Mouse (Mus musculus): ENCODE measurements around the gene Galk1.

Galk1 gene

GRCm38 (mm10) chr11:115982472-115982871 is 30.0 kb downstream of the Galk1 start:
- ATAC-seq (ENCODE audit: low TSS enrichment), result no peak

DNA sequence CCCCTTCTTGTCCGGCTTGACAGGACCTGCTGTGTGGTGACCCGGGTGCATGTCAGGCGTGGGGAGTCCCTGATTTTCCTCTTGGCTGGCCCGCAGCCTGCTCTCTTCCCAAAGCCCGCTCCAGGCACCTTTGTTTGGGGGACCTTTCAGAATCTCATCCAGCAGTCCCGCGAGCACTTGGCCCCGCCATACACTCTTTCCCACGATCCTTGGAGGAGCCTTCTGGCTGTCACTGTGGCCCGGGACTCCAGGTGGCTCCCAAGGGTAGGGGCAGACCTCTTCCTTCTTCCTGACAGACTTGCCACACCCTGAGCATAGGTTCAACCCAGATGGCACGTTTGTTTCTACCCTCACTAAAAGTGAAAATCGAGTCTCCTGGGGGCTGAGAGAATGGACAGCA is 37.0 kb downstream of the Galk1 start:
- no peak for ATAC-seq (ENCODE audit: low TSS enrichment)

DNA sequence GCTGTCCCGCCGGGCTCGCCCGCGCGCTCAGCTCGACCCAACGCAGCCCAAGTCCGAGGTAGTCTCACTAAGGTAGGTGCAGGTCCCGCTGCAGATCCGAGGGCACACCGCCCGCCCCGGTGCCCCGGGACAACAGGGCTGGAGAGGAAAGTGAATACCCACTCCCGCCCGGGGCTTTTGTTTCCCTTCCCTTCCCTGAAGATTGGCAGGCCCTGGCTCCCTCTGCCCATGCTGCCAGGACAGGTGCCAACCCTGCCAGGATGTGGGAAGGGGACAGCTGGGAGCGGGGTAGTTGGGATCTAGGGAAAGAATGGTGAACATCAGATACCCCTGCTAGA is 37.5 kb downstream of the Galk1 start:
- no peak for ATAC-seq (ENCODE audit: low TSS enrichment)

DNA sequence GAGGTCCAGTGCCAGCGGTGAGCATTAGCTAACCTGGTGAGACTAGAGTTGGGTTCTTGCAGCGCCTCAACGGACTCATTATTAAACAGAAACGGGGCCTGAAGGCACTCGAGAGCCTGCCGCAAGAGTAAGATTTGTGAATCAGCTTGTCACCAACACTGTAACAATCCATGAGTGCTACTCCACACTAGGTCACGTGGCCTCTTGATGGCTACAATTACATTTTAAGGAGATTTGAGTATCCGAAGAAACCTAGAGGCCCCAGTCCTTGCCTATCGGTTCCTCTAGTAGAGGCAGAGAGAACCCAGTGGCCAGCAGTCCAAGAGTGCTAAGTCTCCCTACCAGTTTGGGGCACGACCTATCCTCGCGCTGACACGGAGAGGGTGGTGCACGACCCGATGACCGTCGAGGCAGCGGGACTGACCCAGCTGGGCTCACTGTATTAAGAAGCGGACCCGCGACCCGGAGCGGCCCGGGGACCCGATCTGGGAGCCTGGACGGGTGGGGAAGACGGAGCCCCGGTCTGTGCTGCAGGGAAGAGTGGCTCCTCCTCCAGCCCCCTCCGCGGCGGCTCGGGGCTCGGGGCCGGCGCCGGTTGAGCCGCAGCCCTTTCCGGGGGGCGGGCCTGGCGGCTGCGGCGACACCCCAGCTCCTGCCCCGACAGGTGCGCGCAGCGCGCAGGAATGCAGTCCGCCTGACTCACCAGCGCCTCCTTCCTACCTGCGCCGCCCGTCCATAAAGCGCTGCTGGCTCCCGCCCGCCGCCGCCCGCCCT is 38.0 kb downstream of the Galk1 start, which contains the start of gene Itgb4:
Gene Itgb4, plus strand, starts transcription at position 401 of the 774 bp plus-strand sequence.
- no peak; the same call in 1 of the 2 replicates for ATAC-seq (ENCODE audit: low TSS enrichment)

DNA sequence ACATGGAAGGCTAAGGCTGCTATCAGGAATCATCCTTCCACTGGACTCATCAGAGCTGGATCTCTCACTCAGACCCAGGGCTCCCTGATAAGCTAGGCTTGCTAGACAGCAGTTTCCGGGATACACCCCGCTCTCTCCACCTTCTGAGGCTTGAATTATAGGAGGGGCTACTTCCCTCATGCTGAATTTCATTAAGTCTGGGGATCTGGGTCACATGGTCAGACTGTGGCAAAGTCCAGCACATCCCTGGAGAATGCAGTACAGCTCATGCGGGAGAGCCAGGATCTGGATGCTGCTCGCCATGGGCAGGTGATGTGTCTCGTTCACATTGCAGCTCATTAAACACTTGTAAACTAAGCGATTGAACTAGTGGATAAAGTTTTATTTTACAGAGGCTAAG is 41.5 kb downstream of the Galk1 start:
- no peak for ATAC-seq (ENCODE audit: low TSS enrichment)

GRCm38 (mm10) chr11:115970006-115970673 is 42.4 kb downstream of the Galk1 start:
- no peak for ATAC-seq (ENCODE audit: low TSS enrichment)

DNA sequence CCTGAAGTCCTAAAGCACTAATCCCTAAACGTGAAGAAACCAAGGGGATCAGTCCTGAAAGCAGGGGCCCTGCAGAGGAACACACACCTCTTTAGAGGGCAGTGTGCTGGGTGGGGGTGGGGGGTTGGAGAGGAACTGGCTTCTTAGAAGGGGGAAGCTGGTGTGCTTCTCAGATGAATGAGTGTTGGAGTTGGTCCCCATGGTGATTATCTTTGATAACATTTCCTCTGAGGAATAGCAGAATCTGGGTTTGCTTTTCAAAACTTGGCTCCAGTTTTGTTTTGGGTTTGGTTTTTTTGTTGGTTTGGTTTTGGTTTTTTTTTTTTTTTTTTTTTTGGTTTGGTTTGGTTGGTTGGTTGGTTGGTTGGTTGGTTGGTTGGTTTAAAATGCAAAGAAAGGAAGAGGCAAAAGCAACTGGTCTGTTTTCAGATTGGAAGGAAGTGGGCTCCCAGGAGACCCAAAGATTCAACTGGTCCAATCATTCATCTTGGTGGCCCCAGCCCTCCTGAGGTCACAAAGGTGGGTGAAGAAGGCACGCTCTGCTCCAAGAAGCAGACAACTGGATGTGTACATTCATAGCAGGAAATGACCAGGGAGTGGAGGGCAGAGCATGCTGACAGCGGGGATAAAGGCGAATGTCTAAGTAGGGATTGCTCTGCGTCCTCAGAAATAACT is 43.7 kb downstream of the Galk1 start:
- no peak for ATAC-seq (ENCODE audit: low TSS enrichment)

GRCm38 (mm10) chr11:115964977-115965604 is 47.4 kb downstream of the Galk1 start:
- no peak for ATAC-seq (ENCODE audit: low TSS enrichment)

GRCm38 (mm10) chr11:115962651-115963412 is 49.7 kb downstream of the Galk1 start:
- ATAC-seq (ENCODE audit: low TSS enrichment), result no peak

DNA sequence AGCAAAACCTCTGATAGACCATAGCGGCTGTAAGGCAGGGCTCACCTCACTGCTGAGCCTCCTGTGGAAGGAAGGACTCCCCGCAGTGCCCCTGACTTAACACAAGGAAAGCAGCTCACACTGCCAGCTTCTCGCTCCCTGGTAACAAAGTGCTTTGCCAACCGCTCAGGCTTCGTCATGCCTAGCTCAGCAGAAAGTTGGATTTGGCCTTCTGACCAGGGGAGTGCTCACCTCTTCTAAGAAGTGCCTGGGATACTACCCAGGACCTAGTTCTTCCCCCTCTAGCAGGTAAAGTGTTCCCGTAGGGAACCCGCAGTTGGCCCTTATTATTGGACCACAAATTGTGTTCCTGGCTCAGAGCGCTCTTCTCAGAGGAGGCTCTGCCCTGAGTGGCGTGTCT is 53.5 kb downstream of the Galk1 start:
- no peak for ATAC-seq (ENCODE audit: low TSS enrichment)

All from frontal cortex, adult (tissue).